ENCODE assay signal across 8 mouse cellular contexts in genomic region chr17:87314530-87314946, GRCm38 (mm10). TPM values are rescaled to one million over a fixed set of nuclear protein-coding genes. Genes with fewer than 3 reads are reported as not detected.
A peak's percentile ranks its signal among the peaks of the same experiment; 100 is the strongest.
DNase-seq lines count a peak whose midpoint lies in the region; ATAC-seq and TF ChIP-seq lines count a peak whose summit lies in the region.

No protein-coding gene starts in this region.

- H3K4me1 ChIP-seq in bone marrow, adult 2 months (ENCODE audit: control insufficient read depth, insufficient read depth, low read length), result peaks cover 3% of the 10 kb centered on the region; the same call in 1 of the 2 replicates
- peaks cover 6% of the 10 kb centered on the region; the same call in 1 of the 2 replicates for H3K4me1 ChIP-seq in forebrain, embryonic 16.5 days (replicated peaks; ENCODE audit: control insufficient read depth, insufficient read depth, low read length)
- H3K4me1 ChIP-seq in lung, embryonic 15.5 days, result peaks cover 32% of the 10 kb centered on the region

- no peak for TF ChIP-seq CTCF in bone marrow, adult 2 months (IDR thresholded peaks at IDR 0.05; ENCODE audit: control insufficient read depth, insufficient read depth, low read length)

- ATAC-seq in forebrain, embryonic 16.5 days, result peak; percentile 42
- ATAC-seq in lung, embryonic 15.5 days (ENCODE audit: borderline replicate concordance, extremely low read depth, low FRiP score, low TSS enrichment), result peak; percentile 13; the same call in 1 of the 2 replicates

- H3K4me2 ChIP-seq in forebrain, embryonic 16.5 days (ENCODE audit: low read length), result no peak overlapping the region
- no peak overlapping the region for H3K4me2 ChIP-seq in lung, embryonic 15.5 days

- no peak overlapping the region for H3K4me3 ChIP-seq in bone marrow, adult 2 months (replicated peaks; ENCODE audit: control insufficient read depth, low read depth, low read length)
- H3K4me3 ChIP-seq in forebrain, embryonic 16.5 days (replicated peaks; ENCODE audit: low read length), result no peak overlapping the region
- no peak overlapping the region for H3K4me3 ChIP-seq in lung, embryonic 15.5 days

- no peaks in the 10 kb centered on the region for H3K36me3 ChIP-seq in forebrain, embryonic 16.5 days (ENCODE audit: control insufficient read depth, insufficient read depth)
- H3K36me3 ChIP-seq in lung, embryonic 15.5 days, result no peaks in the 10 kb centered on the region

- TF ChIP-seq POLR2A in bone marrow, adult 2 months (IDR thresholded peaks at IDR 0.05; ENCODE audit: borderline replicate concordance, control insufficient read depth, low read depth, low read length), result no peak

- no peaks in the 10 kb centered on the region for H3K9me3 ChIP-seq in forebrain, embryonic 16.5 days (ENCODE audit: control insufficient read depth, low read length)
- H3K9me3 ChIP-seq in lung, embryonic 15.5 days, result no peaks in the 10 kb centered on the region

- DNase-seq in gastrocnemius, adult 18-20 months (ENCODE audit: low spot score), result peak; percentile 80
- DNase-seq in gastrocnemius, postnatal 25 days, result no peak
- DNase-seq in kidney, adult 11 months, result peak; percentile 66
- peak; percentile 33 to 44 for DNase-seq in spleen, postnatal 14 days (ENCODE audit: low spot score in 2 of 2)
- no peak for DNase-seq in frontal cortex, postnatal 10 days (ENCODE audit: low spot score in 2 of 2)

- no peak overlapping the region for H3K9ac ChIP-seq in forebrain, embryonic 16.5 days (replicated peaks; ENCODE audit: low read depth, low read length)
- H3K9ac ChIP-seq in lung, embryonic 15.5 days, result no peak overlapping the region

- 57% methylated on average over 5 of the region's 5 CpGs for WGBS in bone marrow, adult 2 months
- 51% methylated on average over 5 of the region's 5 CpGs for WGBS in forebrain, embryonic 16.5 days
- 57% methylated on average over 5 of the region's 5 CpGs for WGBS in lung, embryonic 15.5 days

- no peaks in the 10 kb centered on the region for H3K27me3 ChIP-seq in forebrain, embryonic 16.5 days (replicated peaks; ENCODE audit: control insufficient read depth, insufficient read depth, low read length)
- no peaks in the 10 kb centered on the region for H3K27me3 ChIP-seq in lung, embryonic 15.5 days

- H3K27ac ChIP-seq in bone marrow, adult 2 months (ENCODE audit: control insufficient read depth, insufficient read depth, low read depth, low read length, poor library complexity), result peak overlapping the region; percentile 43; the same call in 1 of the 2 replicates
- no peak overlapping the region for H3K27ac ChIP-seq in forebrain, embryonic 16.5 days (ENCODE audit: low read length)
- no peak overlapping the region for H3K27ac ChIP-seq in lung, embryonic 15.5 days

RNA-seq across cellular contexts. Expression of gene Ttc7, which starts 31.9 kb away (rescaled TPM):
- 10 to 100 TPM in 1 of 2 experiments, 1 to 10 TPM in 1; 8.6 to 10.6 TPM for total RNA-seq in gastrocnemius, adult 18-20 months (2021)
- 1 to 10 TPM; 7.1 to 8.4 TPM for total RNA-seq in gastrocnemius, postnatal 25 days (2021)
- polyA plus RNA-seq in bone marrow, adult 2 months (2011; ENCODE audit: insufficient read depth, insufficient read length, low replicate concordance, missing spikeins), result 37.3 and 77.9 TPM in 2 replicates
- polyA plus RNA-seq in forebrain, embryonic 16.5 days (2015; fragmentation: Nextera tagmentation; extraction: Ambion mirVana), result 3.1 and 3.4 TPM in 2 replicates
- polyA plus RNA-seq in lung, embryonic 15.5 days (2015; fragmentation: Nextera tagmentation; extraction: Ambion mirVana), result 7.3 TPM in 2 replicates

RNA-seq across cellular contexts. Expression of gene Mcfd2, which starts 48.8 kb away (rescaled TPM):
- 10 to 100 TPM; 20.9 to 27.6 TPM for total RNA-seq in gastrocnemius, adult 18-20 months (2021)
- total RNA-seq in gastrocnemius, postnatal 25 days (2021), result 10 to 100 TPM; 19.9 to 22.1 TPM
- 10.4 and 15.7 TPM in 2 replicates for polyA plus RNA-seq in bone marrow, adult 2 months (2011; ENCODE audit: insufficient read depth, insufficient read length, low replicate concordance, missing spikeins)
- 54.1 and 57.0 TPM in 2 replicates for polyA plus RNA-seq in forebrain, embryonic 16.5 days (2015; fragmentation: Nextera tagmentation; extraction: Ambion mirVana)
- polyA plus RNA-seq in lung, embryonic 15.5 days (2015; fragmentation: Nextera tagmentation; extraction: Ambion mirVana), result 116 and 122 TPM in 2 replicates

Comparison
In these comparisons a context has a peak if more than half of its experiments do, and no peak if none do; other contexts are left out.
1. DNase-seq: peak in gastrocnemius, adult 18-20 months (single experiment), kidney, adult 11 months (single experiment) and spleen, postnatal 14 days (2 of 2); none in gastrocnemius, postnatal 25 days (single experiment) and frontal cortex, postnatal 10 days (0 of 2).